Mouse (Mus musculus) layer of hippocampus, adult 18-20 months (tissue): ENCODE measurements around the gene Cbx5. TPM values are rescaled to one million over a fixed set of nuclear protein-coding genes. Genes with fewer than 3 reads are reported as not detected.
"Not testable (repeated sequence)": the region's sequence is repeated elsewhere in the genome, so short reads cannot be mapped to it uniquely, and the experiment has no call there.

ENCODE experiments used
- DNase-seq, 2 experiments: peaks; one replicate each; pipeline ENCODE4 v3.0.0; 2022; ENCODE audit warnings: low spot score in 2 of 2
- long read RNA-seq: library from polyadenylated mRNA; stranded (forward); transcript quantifications from one replicate; pipeline ENCODE4 v2.0.0, GENCODE M21; 2021
- total RNA-seq, 2 experiments: library from RNA; stranded (reverse); gene quantifications; 2 replicates each; pipeline ENCODE4 v1.2.3; 2021

The Cbx5 gene
- total RNA-seq, result 100 to 1,000 TPM; 174 to 190 TPM
- long read RNA-seq, full-length matches to known transcripts, result 64 of 104 reads
- long read RNA-seq, partial matches to known transcripts, result 7 of 104 reads
- long read RNA-seq, other reads (novel, unspliced or antisense), result 33 of 104 reads

GRCm38 (mm10) chr15:103239685-103240159 lies at the start of gene Cbx5:
Gene Cbx5 (minus strand): TSS chr15:103239816.
- peak; percentile 98 to 99 for DNase-seq

- no peak for DNase-seq
Observed at GRCm38 (mm10) chr15:103285778-103286417, 46.3 kb upstream of the Cbx5 start.

- DNase-seq, result no peak
Observed at GRCm38 (mm10) chr15:103284647-103285046, 45.0 kb upstream of the Cbx5 start.

GRCm38 (mm10) chr15:103284066-103284465 lies 44.5 kb upstream of the Cbx5 start:
- DNase-seq, result no peak

- DNase-seq, result no peak
Observed at GRCm38 (mm10) chr15:103281465-103282205, 42.0 kb upstream of the Cbx5 start.

GRCm38 (mm10) chr15:103280817-103281464 lies 41.3 kb upstream of the Cbx5 start:
- DNase-seq, result no peak

GRCm38 (mm10) chr15:103279750-103280149 lies 40.1 kb upstream of the Cbx5 start:
- DNase-seq, result no peak

- DNase-seq, result no peak
Observed at GRCm38 (mm10) chr15:103277949-103278348, 38.3 kb upstream of the Cbx5 start.

GRCm38 (mm10) chr15:103275943-103276342 lies 36.3 kb upstream of the Cbx5 start:
- DNase-seq, result not testable (repeated sequence)

- DNase-seq, result peak; percentile 98 to 99
Observed at GRCm38 (mm10) chr15:103272419-103273279, 33.0 kb upstream of the Cbx5 start, which contains the start of gene Copz1. Gene Copz1 (plus strand): TSS chr15:103272714.

- DNase-seq, result no peak
Observed at GRCm38 (mm10) chr15:103268903-103269302, 29.3 kb upstream of the Cbx5 start.

- DNase-seq, result no peak
Observed at GRCm38 (mm10) chr15:103264794-103265193, 25.2 kb upstream of the Cbx5 start.

- DNase-seq, result no peak
Observed at GRCm38 (mm10) chr15:103259989-103260388, 20.4 kb upstream of the Cbx5 start.

GRCm38 (mm10) chr15:103259162-103259561 lies 19.5 kb upstream of the Cbx5 start:
- DNase-seq, result no peak

GRCm38 (mm10) chr15:103257790-103258728 lies 18.4 kb upstream of the Cbx5 start, which contains the start of gene Nfe2:
Gene Nfe2 (minus strand): TSS chr15:103258403.
- no peak for DNase-seq

- DNase-seq, result no peak
Observed at GRCm38 (mm10) chr15:103256210-103256986, 16.8 kb upstream of the Cbx5 start.

- DNase-seq, result no peak
Observed at GRCm38 (mm10) chr15:103255169-103255568, 15.6 kb upstream of the Cbx5 start.

- DNase-seq, result no peak
Observed at GRCm38 (mm10) chr15:103253352-103253751, 13.7 kb upstream of the Cbx5 start.

- no peak for DNase-seq
Observed at GRCm38 (mm10) chr15:103252660-103253059, 13.0 kb upstream of the Cbx5 start.
